Mouse (Mus musculus) hindbrain, embryonic 15.5 days (tissue): ENCODE measurements around the gene Gm20388. TPM values are rescaled to one million over a fixed set of nuclear protein-coding genes. Genes with fewer than 3 reads are reported as not detected.
A peak's percentile ranks its signal among the peaks of the same experiment; 100 is the strongest.

Source experiments
- ATAC-seq: fragments of 200-750 bp; cut with Nextera tagmentation; 2 replicates; pipeline ENCODE4 v1.8.0; 2017; ENCODE audit warnings: low read depth, moderate number of reproducible peaks, moderate TSS enrichment; ENCODE audit not compliant: low FRiP score
- H3K27ac ChIP-seq: fragments of 300-500 bp; sonication (generic); replicated peaks from 2 replicates; pipeline ENCODE4 v1.5.1; 2015; ENCODE audit warnings: mild to moderate bottlenecking, inconsistent platforms
- H3K27me3 ChIP-seq: fragments of 300-500 bp; sonication (generic); 2 replicates; pipeline ENCODE4 v1.6.1; 2015; ENCODE audit warnings: control low read depth, inconsistent platforms
- H3K36me3 ChIP-seq: fragments of 300-500 bp; sonication (generic); 2 replicates; pipeline ENCODE4 v1.6.1; 2015; ENCODE audit warnings: control low read depth, inconsistent platforms
- H3K4me1 ChIP-seq: fragments of 300-500 bp; sonication (generic); replicated peaks from 2 replicates; pipeline ENCODE4 v1.6.1; 2015; ENCODE audit warnings: control low read depth, inconsistent platforms
- H3K4me2 ChIP-seq: fragments of 300-500 bp; sonication (generic); 2 replicates; pipeline ENCODE4 v1.6.1; 2015; ENCODE audit warnings: moderate library complexity, mild to moderate bottlenecking, inconsistent platforms
- H3K4me3 ChIP-seq: fragments of 300-500 bp; sonication (generic); 2 replicates; pipeline ENCODE4 v1.5.1; 2015; ENCODE audit warnings: mild to moderate bottlenecking, inconsistent platforms
- H3K9ac ChIP-seq: fragments of 300-500 bp; sonication (generic); 2 replicates; pipeline ENCODE4 v1.6.1; 2015; ENCODE audit warnings: inconsistent platforms
- H3K9me3 ChIP-seq: fragments of 300-500 bp; sonication (generic); 2 replicates; pipeline ENCODE4 v1.6.1; 2016; ENCODE audit warnings: control low read depth, inconsistent platforms
- WGBS: fragments of 180-500 bp; shearing (Covaris S2); methylation state at CpG from one replicate; pipeline ENCODE4 v1.1.7; 2015; 5-methylcytosine and 5-hydroxymethylcytosine counted together
- polyA plus RNA-seq: library from polyadenylated mRNA; unstranded; fragments of >200 nt; fragmentation: Nextera tagmentation; extraction: Ambion mirVana; gene quantifications from 2 replicates; pipeline ENCODE4 v1.2.1, GENCODE M21; 2015

Gm20388 gene
- polyA plus RNA-seq, 1 experiment from 2014 or later: 5.4 TPM

DNA sequence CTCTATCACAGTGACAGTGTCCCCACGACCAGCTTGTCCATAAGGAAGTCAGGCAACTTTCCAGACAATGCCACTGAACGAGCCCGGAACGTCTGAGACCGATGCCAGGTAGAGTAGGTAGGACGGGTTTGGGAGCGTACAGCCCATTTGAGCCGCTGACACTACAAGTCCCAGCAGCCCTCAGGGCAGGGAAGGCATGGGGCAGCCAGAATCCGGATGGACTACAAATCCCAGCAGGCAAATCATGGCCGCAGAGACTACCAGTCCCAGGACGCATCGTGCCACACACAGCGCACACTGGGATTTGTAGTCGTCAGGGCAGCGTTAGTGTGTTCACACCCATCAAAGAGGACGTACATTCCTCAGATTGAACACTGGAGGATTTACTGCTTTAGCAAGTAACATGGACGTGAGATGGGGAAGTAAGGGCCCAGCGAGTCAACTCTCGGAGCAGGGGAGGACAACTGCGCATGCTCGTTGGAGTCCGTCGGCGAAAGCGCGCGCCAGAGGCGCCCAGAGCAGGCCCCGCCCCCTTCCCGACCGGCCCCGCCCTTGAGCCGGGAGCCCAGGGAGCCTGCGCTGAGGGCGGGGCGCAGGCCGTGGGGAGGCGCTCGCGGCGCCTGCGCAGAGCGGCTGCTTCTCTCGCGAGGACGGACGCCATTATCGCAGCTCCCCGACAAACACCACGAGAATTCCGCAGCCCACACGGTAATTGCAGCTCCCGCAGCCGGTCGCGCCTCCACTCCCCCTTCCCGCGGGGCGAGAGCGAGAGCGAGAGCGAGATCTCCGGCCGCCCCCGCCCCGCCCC is 2039.5 kb downstream of the Gm20388 start:
- H3K9me3 ChIP-seq: no peaks in the 10 kb centered on the region
- peak overlapping the region; percentile 96 for H3K9ac ChIP-seq
- no peaks in the 10 kb centered on the region for H3K27me3 ChIP-seq
- under 1% methylated on average over 55 of the region's 66 CpGs for WGBS
- peak overlapping the region; percentile 69 for H3K4me2 ChIP-seq
- H3K4me3 ChIP-seq: peak overlapping the region; percentile 85
- peaks cover 53% of the 10 kb centered on the region for H3K4me1 ChIP-seq
- no peaks in the 10 kb centered on the region for H3K36me3 ChIP-seq
- peak overlapping the region; percentile 97 for H3K27ac ChIP-seq
- peak; percentile 96 for ATAC-seq

- H3K4me1 ChIP-seq: peaks cover 53% of the 10 kb centered on the region
- H3K27ac ChIP-seq: peak overlapping the region; percentile 97
- H3K4me3 ChIP-seq: peak overlapping the region; percentile 85
- peak overlapping the region; percentile 69 for H3K4me2 ChIP-seq
- no peaks in the 10 kb centered on the region for H3K9me3 ChIP-seq
- peak; percentile 6; the same call in 1 of the 2 replicates for ATAC-seq
- no peaks in the 10 kb centered on the region for H3K27me3 ChIP-seq
- no peaks in the 10 kb centered on the region for H3K36me3 ChIP-seq
- WGBS: 1% methylated on average over 72 of the region's 97 CpGs
- peak overlapping the region; percentile 96 for H3K9ac ChIP-seq
Measured at GRCm38 (mm10) chr8:121950749-121951655, 2040.4 kb downstream of the Gm20388 start.

GRCm38 (mm10) chr8:121951656-121952009 is 2041.0 kb downstream of the Gm20388 start:
- Histone ChIP-seq H3K4me1 (peaks cover 53% of the 10 kb centered on the region), H3K9ac (peak overlapping the region; percentile 96), H3K4me3 (peak overlapping the region; percentile 85), H3K9me3 (no peaks in the 10 kb centered on the region), H3K4me2 (peak overlapping the region; percentile 69), H3K27me3 (no peaks in the 10 kb centered on the region), H3K36me3 (no peaks in the 10 kb centered on the region), H3K27ac (peak overlapping the region; percentile 97; the same call in 1 of the 2 replicates)
- no peak for ATAC-seq
- 34% methylated on average over 7 of the region's 7 CpGs for WGBS

DNA sequence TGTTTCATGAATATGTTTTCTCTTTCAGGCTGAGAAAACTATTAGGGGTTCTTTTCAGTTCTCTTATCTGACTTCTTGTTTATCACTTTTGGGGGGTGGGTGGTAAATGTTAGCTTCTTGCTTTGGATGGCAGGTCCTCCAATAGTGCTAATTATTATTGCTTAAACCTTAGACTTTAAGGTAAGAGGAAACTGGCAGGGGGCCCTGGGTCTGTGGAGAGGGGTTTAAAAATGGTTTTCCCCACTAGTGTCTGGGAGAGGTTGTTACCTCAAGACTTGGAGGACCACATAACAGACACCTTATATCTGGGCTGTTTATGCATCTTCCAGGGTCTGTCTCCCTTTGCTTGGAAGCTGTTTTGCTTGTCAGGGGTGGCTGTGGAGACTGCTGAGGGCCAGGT is 2041.5 kb downstream of the Gm20388 start:
- Histone ChIP-seq H3K9ac (no peak overlapping the region), H3K4me1 (peaks cover 50% of the 10 kb centered on the region), H3K27ac (no peak overlapping the region), H3K9me3 (no peaks in the 10 kb centered on the region), H3K4me3 (peak overlapping the region; percentile 4; the same call in 1 of the 2 replicates), H3K27me3 (no peaks in the 10 kb centered on the region), H3K36me3 (no peaks in the 10 kb centered on the region), H3K4me2 (peak overlapping the region; percentile 69)
- no peak for ATAC-seq

DNA sequence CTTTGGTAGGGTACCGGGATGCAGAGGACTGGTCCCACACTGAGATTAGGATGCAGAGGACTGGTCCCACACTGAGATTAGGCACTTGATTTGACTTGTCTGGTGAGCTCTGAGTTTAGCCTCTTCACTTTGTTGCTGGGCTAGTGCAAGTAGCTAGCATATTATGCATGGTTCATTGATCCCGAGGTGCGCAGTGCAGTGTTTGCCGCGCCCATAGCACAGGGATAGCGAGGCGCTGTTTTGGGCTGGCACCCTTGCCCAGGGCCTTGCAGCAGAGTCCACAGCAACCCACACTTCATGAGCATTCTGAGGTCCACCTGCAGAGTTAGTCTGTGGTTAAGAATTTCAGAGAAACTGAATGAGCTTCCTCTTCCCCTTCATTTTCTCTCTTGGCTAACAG is 2042.2 kb downstream of the Gm20388 start:
- WGBS: 83% methylated on average over 7 of the region's 7 CpGs
- ATAC-seq: no peak
- Histone ChIP-seq H3K36me3 (no peaks in the 10 kb centered on the region), H3K9ac (no peak overlapping the region), H3K27ac (no peak overlapping the region), H3K4me3 (no peak overlapping the region), H3K4me2 (no peak overlapping the region), H3K9me3 (no peaks in the 10 kb centered on the region), H3K4me1 (peaks cover 43% of the 10 kb centered on the region), H3K27me3 (no peaks in the 10 kb centered on the region)

DNA sequence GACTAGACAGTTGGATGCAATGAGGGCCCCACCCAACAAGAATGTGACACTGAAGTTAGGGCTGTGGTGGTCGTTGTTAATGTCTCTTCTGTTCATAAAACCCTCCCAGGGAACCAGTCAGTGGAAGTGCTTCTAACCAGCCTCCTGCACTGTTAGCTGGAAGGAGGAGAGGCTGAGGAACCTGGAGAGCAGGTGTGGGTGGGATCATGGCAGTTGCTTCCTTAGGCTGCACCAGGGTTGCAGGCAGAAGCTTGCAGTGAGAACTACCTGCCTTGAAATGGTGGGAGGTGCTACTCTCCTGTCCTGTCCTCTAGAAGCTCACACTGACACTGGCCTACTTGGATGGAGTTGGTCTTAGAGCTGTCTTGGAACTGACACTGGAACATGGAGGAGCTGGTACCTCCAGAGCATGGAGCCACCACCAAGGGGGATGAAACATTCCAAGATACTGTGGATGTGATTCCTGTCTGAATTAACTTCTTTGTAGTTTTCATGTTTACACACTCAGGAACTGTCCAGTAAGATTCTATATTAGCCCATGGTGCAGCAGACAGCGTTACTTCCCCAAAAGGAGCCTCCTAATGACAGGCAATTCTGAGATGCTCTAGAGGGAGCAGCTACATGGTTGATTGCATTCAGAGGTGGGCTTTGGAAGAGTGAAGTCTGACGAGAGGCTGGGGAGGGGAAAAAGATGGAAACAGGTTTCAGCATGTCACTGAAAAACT is 2043.3 kb downstream of the Gm20388 start:
- Histone ChIP-seq H3K9me3 (no peaks in the 10 kb centered on the region), H3K27ac (no peak overlapping the region), H3K4me1 (peaks cover 35% of the 10 kb centered on the region), H3K4me3 (no peak overlapping the region), H3K4me2 (no peak overlapping the region), H3K9ac (no peak overlapping the region), H3K27me3 (no peaks in the 10 kb centered on the region), H3K36me3 (no peaks in the 10 kb centered on the region)
- ATAC-seq: no peak
- WGBS: 68% methylated on average over 3 of the region's 3 CpGs

GRCm38 (mm10) chr8:121954981-121955555 is 2044.4 kb downstream of the Gm20388 start:
- no peaks in the 10 kb centered on the region for H3K9me3 ChIP-seq
- ATAC-seq: no peak
- 85% methylated on average over 10 of the region's 10 CpGs for WGBS

DNA sequence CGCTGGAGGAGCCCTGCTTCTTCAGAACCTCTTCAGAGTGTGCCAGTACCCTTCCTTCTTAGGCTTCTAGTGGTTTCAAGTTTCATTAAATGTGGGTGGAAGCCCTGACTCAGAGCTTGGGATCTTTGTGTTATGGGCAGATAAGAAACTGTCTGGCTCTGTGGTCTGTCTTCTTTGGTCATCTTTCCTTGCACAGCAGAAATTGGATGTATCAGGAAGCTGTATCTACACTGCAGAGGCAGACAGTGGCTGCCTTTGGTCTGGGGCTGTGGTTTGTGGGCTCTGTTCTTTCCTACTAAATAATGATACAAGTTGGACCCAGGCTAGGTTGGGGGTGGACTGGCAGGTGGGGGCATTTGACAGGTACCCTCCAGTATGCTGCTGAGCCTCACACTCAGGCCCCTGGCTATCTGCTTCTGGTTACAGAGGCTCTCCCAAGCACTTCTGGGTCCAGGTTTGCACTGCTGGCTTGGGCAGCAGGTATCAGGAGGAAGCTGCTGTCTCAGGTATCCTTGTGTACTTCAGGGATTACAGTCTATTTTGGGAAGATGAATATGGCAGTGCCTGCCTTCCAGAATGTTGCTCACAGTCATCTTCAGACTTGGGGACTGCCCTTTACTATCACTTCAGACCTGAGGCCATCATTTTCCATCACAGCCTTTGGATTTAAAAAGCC is 2045.3 kb downstream of the Gm20388 start:
- no peak overlapping the region for H3K27ac ChIP-seq
- 75% methylated on average over 1 of the region's 1 CpGs for WGBS
- no peaks in the 10 kb centered on the region for H3K27me3 ChIP-seq
- no peak for ATAC-seq
- no peaks in the 10 kb centered on the region for H3K9me3 ChIP-seq
- no peak overlapping the region for H3K4me3 ChIP-seq
- no peaks in the 10 kb centered on the region for H3K36me3 ChIP-seq
- peaks cover 29% of the 10 kb centered on the region for H3K4me1 ChIP-seq
- H3K9ac ChIP-seq: no peak overlapping the region
- H3K4me2 ChIP-seq: no peak overlapping the region

More at GRCm38 (mm10) chr8:121954981-121955555, 2044.4 kb downstream of the Gm20388 start:
- no peak overlapping the region for H3K27ac ChIP-seq
- H3K4me3 ChIP-seq: no peak overlapping the region
- no peaks in the 10 kb centered on the region for H3K36me3 ChIP-seq
- H3K4me2 ChIP-seq: no peak overlapping the region
- H3K4me1 ChIP-seq: peaks cover 29% of the 10 kb centered on the region
- no peak overlapping the region for H3K9ac ChIP-seq
- no peaks in the 10 kb centered on the region for H3K27me3 ChIP-seq

DNA sequence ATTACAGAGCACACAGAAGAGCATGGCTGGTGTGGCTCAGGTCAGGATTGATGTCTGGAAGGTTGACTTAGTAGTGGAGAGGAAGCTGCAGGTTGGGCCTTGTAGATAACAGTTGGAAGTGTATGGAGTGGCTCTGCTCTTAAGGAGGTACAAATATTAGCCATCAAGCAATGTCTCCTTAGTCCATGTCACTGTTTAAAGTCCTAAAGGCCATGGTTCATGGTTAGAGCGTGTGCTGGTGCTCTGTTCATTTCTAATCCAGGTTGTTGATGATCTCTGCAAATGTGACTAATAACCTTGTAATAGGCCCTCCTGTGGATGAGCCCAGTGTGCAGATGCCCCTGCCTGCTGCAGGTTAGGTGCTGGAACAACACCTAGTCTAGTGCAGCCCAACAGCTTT is 2047.8 kb downstream of the Gm20388 start:
- Histone ChIP-seq H3K9me3 (no peaks in the 10 kb centered on the region), H3K4me1 (peaks cover 10% of the 10 kb centered on the region), H3K27me3 (no peaks in the 10 kb centered on the region), H3K36me3 (no peaks in the 10 kb centered on the region), H3K27ac (no peak overlapping the region), H3K4me3 (no peak overlapping the region), H3K9ac (no peak overlapping the region), H3K4me2 (no peak overlapping the region)
- 94% methylated on average over 1 of the region's 1 CpGs for WGBS
- no peak for ATAC-seq

- no peaks in the 10 kb centered on the region for H3K36me3 ChIP-seq
- ATAC-seq: no peak
- WGBS: 78% methylated on average over 3 of the region's 3 CpGs
Measured at GRCm38 (mm10) chr8:121962892-121963291, 2052.3 kb downstream of the Gm20388 start.

More at GRCm38 (mm10) chr8:121962892-121963291, 2052.3 kb downstream of the Gm20388 start:
- no peak overlapping the region for H3K4me3 ChIP-seq
- H3K27ac ChIP-seq: no peak overlapping the region
- H3K9ac ChIP-seq: no peak overlapping the region
- H3K4me1 ChIP-seq: peaks cover 30% of the 10 kb centered on the region
- no peaks in the 10 kb centered on the region for H3K9me3 ChIP-seq
- H3K4me2 ChIP-seq: no peak overlapping the region
- no peaks in the 10 kb centered on the region for H3K27me3 ChIP-seq
